Mouse (Mus musculus): ENCODE data around the gene Asb4. TPM values are rescaled to one million over a fixed set of nuclear protein-coding genes. Genes with fewer than 3 reads are reported as not detected.

Asb4 gene
- polyA plus RNA-seq, 1 experiment: 0.01 TPM

DNA sequence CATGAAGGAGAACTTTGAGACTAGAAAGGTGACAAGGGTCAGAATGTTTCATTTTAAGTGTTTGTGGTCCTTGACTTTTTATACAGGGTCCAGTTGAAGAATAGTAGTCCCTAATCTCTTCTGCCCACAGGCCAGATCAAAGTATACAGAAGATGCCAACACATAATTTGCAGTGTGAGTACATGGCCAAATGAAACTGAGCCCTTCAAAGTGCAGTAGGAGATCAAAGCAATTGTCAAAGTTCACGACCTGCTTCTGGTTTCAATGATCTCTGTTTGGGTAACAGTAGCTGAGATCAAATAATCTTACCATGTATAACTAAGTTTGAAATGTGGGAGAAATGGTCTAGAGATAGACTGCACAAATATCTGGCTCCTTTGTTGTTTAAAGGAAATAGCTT, 90.8 kb downstream of the Asb4 start:
- no peak overlapping the region for H3ac ChIP-seq (ENCODE audit: control insufficient read depth, insufficient read length)

DNA sequence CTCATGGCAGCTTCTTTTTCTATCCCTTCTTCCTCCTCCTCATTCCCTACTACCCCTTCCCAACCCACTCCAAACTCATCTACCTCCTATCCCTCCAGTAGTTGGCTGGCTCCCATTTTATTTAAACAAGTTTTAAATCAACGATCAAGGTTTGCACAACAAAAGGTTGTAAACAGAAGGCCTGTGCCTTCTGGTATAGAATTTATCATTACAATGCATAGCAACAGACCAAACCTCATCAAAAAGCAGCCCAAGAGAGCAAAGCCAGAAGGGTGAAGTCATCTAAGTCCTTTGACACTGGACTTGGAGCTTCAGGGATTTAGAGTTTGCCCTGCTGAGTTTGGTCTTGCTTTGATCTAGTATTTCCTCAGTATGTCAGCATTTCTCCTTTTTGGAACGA, 97.9 kb downstream of the Asb4 start:
- no peak overlapping the region for H3ac ChIP-seq (ENCODE audit: control insufficient read depth, insufficient read length)
- H3K27me3 ChIP-seq (ENCODE audit: control insufficient read depth, insufficient read depth, insufficient read length): no peaks in the 10 kb centered on the region
- H3K4me2 ChIP-seq (ENCODE audit: low read depth): no peak overlapping the region
- no peaks in the 10 kb centered on the region for H3K79me2 ChIP-seq (ENCODE audit: control insufficient read depth, insufficient read depth)
- no peak for TF ChIP-seq MAX (IDR thresholded peaks at IDR 0.05; ENCODE audit: low read depth)
- TF ChIP-seq REST (IDR thresholded peaks at IDR 0.05; ENCODE audit: insufficient read depth, insufficient read length): no peak
- no peak for TF ChIP-seq CEBPB (IDR thresholded peaks at IDR 0.05; ENCODE audit: insufficient read depth, poor library complexity, severe bottlenecking)
- TF ChIP-seq USF1 (IDR thresholded peaks at IDR 0.05; ENCODE audit: low read depth): no peak
- TF ChIP-seq POLR2AphosphoS2 (IDR thresholded peaks at IDR 0.05; ENCODE audit: insufficient read length, low read depth): no peak
- TF ChIP-seq E2F4 (IDR thresholded peaks at IDR 0.05; ENCODE audit: insufficient read depth): no peak
- H3K36me3 ChIP-seq (ENCODE audit: control insufficient read depth, insufficient read depth): peaks cover 4% of the 10 kb centered on the region
- no peak overlapping the region for H3K4me3 ChIP-seq

More for the DNA sequence above, 90.8 kb downstream of the Asb4 start:
- TF ChIP-seq TCF12 (IDR thresholded peaks at IDR 0.05; ENCODE audit: insufficient read depth, poor library complexity, severe bottlenecking): no peak
- no peak for TF ChIP-seq MYOD1 (IDR thresholded peaks at IDR 0.05; ENCODE audit: control insufficient read depth in 1 of 3, insufficient read length in 2 of 3, low read depth in 2 of 3)
- no peak for TF ChIP-seq POLR2A (IDR thresholded peaks at IDR 0.05; ENCODE audit: insufficient read length, low read depth)
- no peak for TF ChIP-seq E2F4 (IDR thresholded peaks at IDR 0.05; ENCODE audit: insufficient read depth)
- TF ChIP-seq REST (IDR thresholded peaks at IDR 0.05; ENCODE audit: insufficient read depth, insufficient read length): no peak
- TF ChIP-seq MAX (IDR thresholded peaks at IDR 0.05; ENCODE audit: low read depth): no peak
- no peak for TF ChIP-seq SRF (IDR thresholded peaks at IDR 0.05; ENCODE audit: control insufficient read depth, insufficient read length, low read depth)
- no peak for TF ChIP-seq MYOG (IDR thresholded peaks at IDR 0.05; ENCODE audit: control insufficient read depth in 1 of 3, insufficient read depth in 1 of 3, insufficient read length in 2 of 3, low read depth in 2 of 3)
- no peak for TF ChIP-seq USF1 (IDR thresholded peaks at IDR 0.05; ENCODE audit: low read depth)
- TF ChIP-seq CEBPB (IDR thresholded peaks at IDR 0.05; ENCODE audit: insufficient read depth, poor library complexity, severe bottlenecking): no peak
- TF ChIP-seq POLR2AphosphoS2 (IDR thresholded peaks at IDR 0.05; ENCODE audit: insufficient read length, low read depth): no peak
- TF ChIP-seq TCF3 (IDR thresholded peaks at IDR 0.05; ENCODE audit: insufficient read length, low read depth): no peak
- Histone ChIP-seq H3K4me2 (ENCODE audit: low read depth) (no peak overlapping the region), H3K36me3 (ENCODE audit: control insufficient read depth, insufficient read depth) (no peaks in the 10 kb centered on the region), H3K27me3 (ENCODE audit: control insufficient read depth, insufficient read depth, insufficient read length) (no peaks in the 10 kb centered on the region), H3K4me3 (no peak overlapping the region), H3K79me2 (ENCODE audit: control insufficient read depth, insufficient read depth) (no peaks in the 10 kb centered on the region)

DNA sequence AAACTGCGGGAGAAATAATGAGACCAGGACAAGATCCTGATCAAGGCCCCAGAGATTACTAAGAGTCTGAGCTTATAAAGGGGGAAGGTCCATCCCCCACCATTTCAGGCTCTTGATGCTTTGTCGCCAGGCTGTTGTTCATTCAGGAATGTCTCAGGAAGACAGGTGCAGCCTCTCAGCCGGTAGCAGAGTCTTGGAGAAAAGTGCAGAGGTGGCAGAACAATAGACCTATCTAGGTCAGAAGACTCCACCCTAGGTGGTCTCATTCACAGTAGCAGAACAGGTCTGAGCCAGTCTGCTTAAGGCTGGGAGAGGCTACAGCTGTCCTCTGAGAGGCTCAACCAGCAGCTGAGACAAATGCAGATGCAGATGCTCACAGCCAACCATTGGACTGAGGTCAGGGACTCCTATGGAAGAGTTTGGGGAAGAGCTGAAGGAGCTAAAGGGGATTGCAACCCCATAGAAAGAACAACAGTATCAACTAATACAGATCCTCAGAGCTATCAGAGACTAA, 99.1 kb downstream of the Asb4 start:
- Histone ChIP-seq H3K27me3 (ENCODE audit: control insufficient read depth, insufficient read depth, insufficient read length) (no peaks in the 10 kb centered on the region), H3K4me2 (ENCODE audit: low read depth) (no peak overlapping the region), H3K79me2 (ENCODE audit: control insufficient read depth, insufficient read depth) (no peaks in the 10 kb centered on the region), H3ac (ENCODE audit: control insufficient read depth, insufficient read length) (no peak overlapping the region), H3K36me3 (ENCODE audit: control insufficient read depth, insufficient read depth) (peaks cover 13% of the 10 kb centered on the region), H3K4me3 (no peak overlapping the region)
- TF ChIP-seq REST (IDR thresholded peaks at IDR 0.05; ENCODE audit: insufficient read depth, insufficient read length) (no peak), POLR2A (IDR thresholded peaks at IDR 0.05; ENCODE audit: insufficient read length, low read depth) (no peak), MYOD1 (IDR thresholded peaks at IDR 0.05; ENCODE audit: control insufficient read depth in 1 of 3, insufficient read length in 2 of 3, low read depth in 2 of 3) (no peak), MYOG (IDR thresholded peaks at IDR 0.05; ENCODE audit: control insufficient read depth in 1 of 3, insufficient read depth in 1 of 3, insufficient read length in 2 of 3, low read depth in 2 of 3) (no peak), SRF (IDR thresholded peaks at IDR 0.05; ENCODE audit: control insufficient read depth, insufficient read length, low read depth) (no peak), POLR2AphosphoS2 (IDR thresholded peaks at IDR 0.05; ENCODE audit: insufficient read length, low read depth) (no peak), TCF3 (IDR thresholded peaks at IDR 0.05; ENCODE audit: insufficient read length, low read depth) (no peak), E2F4 (IDR thresholded peaks at IDR 0.05; ENCODE audit: insufficient read depth) (no peak), USF1 (IDR thresholded peaks at IDR 0.05; ENCODE audit: low read depth) (no peak)

Other genes with a start within 250 kb of the Asb4 start
- not detected for gene Pon1, start 189.4 kb upstream of the Asb4 start, polyA plus RNA-seq (2012; fragmentation: generic; extraction: Trizol)
- 1.8 TPM for gene Pon3, start 127.1 kb upstream of the Asb4 start, polyA plus RNA-seq (2012; fragmentation: generic; extraction: Trizol)
- 14.2 TPM for gene Pon2, start 84.9 kb upstream of the Asb4 start, polyA plus RNA-seq (2012; fragmentation: generic; extraction: Trizol)
- 5.3 TPM for gene Pdk4, start 112.9 kb downstream of the Asb4 start, polyA plus RNA-seq (2012; fragmentation: generic; extraction: Trizol)

Measured in myocyte (in vitro differentiated cells).